Mouse (Mus musculus): Measurements from ENCODE around the gene Kcnd3. TPM values are rescaled to one million over a fixed set of nuclear protein-coding genes. Genes with fewer than 3 reads are reported as not detected.

Kcnd3 gene
- polyA plus RNA-seq, 1 experiment = not detected

GRCm38 (mm10) chr3:105666996-105667523, 214.9 kb downstream of the Kcnd3 start:
- no peaks in the 10 kb centered on the region for H3K9me3 ChIP-seq (ENCODE audit: control insufficient read depth, low read length)
- no peak overlapping the region for H3K4me3 ChIP-seq (replicated peaks)
- H3K36me3 ChIP-seq (ENCODE audit: control insufficient read depth) = no peaks in the 10 kb centered on the region
- H3K4me1 ChIP-seq (ENCODE audit: control insufficient read depth) = peaks cover 19% of the 10 kb centered on the region
- TF ChIP-seq TAL1 (IDR thresholded peaks at IDR 0.05; ENCODE audit: low read length) = no peak
- TF ChIP-seq GATA1 (IDR thresholded peaks at IDR 0.05; ENCODE audit: low read length) = no peak
- peaks cover 16% of the 10 kb centered on the region for H3K27me3 ChIP-seq (ENCODE audit: control insufficient read depth)

DNA sequence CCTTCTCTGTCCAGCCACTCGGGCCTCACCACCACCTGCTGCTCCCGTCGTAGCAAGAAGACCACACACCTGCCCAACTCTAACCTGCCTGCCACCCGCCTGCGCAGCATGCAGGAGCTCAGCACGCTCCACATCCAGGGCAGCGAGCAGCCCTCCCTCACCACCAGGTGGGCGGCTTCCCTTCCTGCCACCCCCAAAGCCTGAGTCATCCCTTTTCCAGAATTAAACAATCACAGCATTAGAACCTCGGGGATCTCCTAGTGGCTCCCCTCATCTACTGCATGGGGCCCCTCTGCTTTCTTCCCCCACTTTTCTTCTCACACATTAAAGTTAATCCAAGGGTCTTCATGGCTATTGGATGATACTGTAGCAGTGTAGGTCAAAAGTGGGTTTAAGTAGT, 216.0 kb downstream of the Kcnd3 start:
- peaks cover 19% of the 10 kb centered on the region for H3K4me1 ChIP-seq (ENCODE audit: control insufficient read depth)
- H3K27me3 ChIP-seq (ENCODE audit: control insufficient read depth) = peaks cover 16% of the 10 kb centered on the region
- no peaks in the 10 kb centered on the region for H3K9me3 ChIP-seq (ENCODE audit: control insufficient read depth, low read length)
- no peaks in the 10 kb centered on the region for H3K36me3 ChIP-seq (ENCODE audit: control insufficient read depth)
- H3K4me3 ChIP-seq (replicated peaks) = no peak overlapping the region
- TF ChIP-seq GATA1 (IDR thresholded peaks at IDR 0.05; ENCODE audit: low read length) (no peak), TAL1 (IDR thresholded peaks at IDR 0.05; ENCODE audit: low read length) (no peak)

DNA sequence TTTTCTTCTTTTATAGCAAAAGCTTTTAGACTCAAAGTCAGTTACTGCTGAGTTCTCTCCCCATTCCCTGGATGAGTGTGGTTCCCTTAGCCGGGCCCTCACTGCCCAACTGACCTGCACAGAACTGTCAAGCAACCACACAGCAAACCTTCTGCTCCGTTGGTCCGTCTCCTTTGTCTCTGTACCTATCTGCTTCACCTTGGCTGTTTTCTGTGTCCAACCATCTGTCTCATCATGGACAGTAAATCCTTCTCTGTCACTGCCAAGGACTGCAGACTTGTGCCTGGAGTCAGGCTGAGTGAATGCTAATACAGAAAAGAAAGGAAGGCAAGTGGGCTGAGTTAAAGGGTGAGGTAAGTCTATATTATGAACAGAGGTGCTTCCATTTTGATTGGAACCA, 217.6 kb downstream of the Kcnd3 start:
- Histone ChIP-seq H3K27me3 (ENCODE audit: control insufficient read depth) (peaks cover 16% of the 10 kb centered on the region), H3K4me3 (replicated peaks) (no peak overlapping the region), H3K36me3 (ENCODE audit: control insufficient read depth) (no peaks in the 10 kb centered on the region), H3K9me3 (ENCODE audit: control insufficient read depth, low read length) (no peaks in the 10 kb centered on the region), H3K4me1 (ENCODE audit: control insufficient read depth) (peaks cover 13% of the 10 kb centered on the region)
- TF ChIP-seq GATA1 (IDR thresholded peaks at IDR 0.05; ENCODE audit: low read length) = no peak
- TF ChIP-seq TAL1 (IDR thresholded peaks at IDR 0.05; ENCODE audit: low read length) = no peak

- H3K27me3 ChIP-seq (ENCODE audit: control insufficient read depth) = peaks cover 16% of the 10 kb centered on the region
- no peaks in the 10 kb centered on the region for H3K9me3 ChIP-seq (ENCODE audit: control insufficient read depth, low read length)
- peaks cover 3% of the 10 kb centered on the region for H3K4me1 ChIP-seq (ENCODE audit: control insufficient read depth)
- peaks cover under 1% of the 10 kb centered on the region for H3K36me3 ChIP-seq (ENCODE audit: control insufficient read depth)
- TF ChIP-seq GATA1 (IDR thresholded peaks at IDR 0.05; ENCODE audit: low read length) (no peak), TAL1 (IDR thresholded peaks at IDR 0.05; ENCODE audit: low read length) (no peak)
- H3K4me3 ChIP-seq (replicated peaks) = no peak overlapping the region
These were observed 218.7 kb downstream of the Kcnd3 start for GRCm38 (mm10) chr3:105670801-105671200.

- Histone ChIP-seq H3K4me1 (ENCODE audit: control insufficient read depth) (no peaks in the 10 kb centered on the region), H3K9me3 (ENCODE audit: control insufficient read depth, low read length) (no peaks in the 10 kb centered on the region), H3K4me3 (replicated peaks) (no peak overlapping the region), H3K27me3 (ENCODE audit: control insufficient read depth) (peaks cover 5% of the 10 kb centered on the region; the same call in 1 of the 2 replicates), H3K36me3 (ENCODE audit: control insufficient read depth) (peaks cover 34% of the 10 kb centered on the region)
- TF ChIP-seq GATA1 (IDR thresholded peaks at IDR 0.05; ENCODE audit: low read length) (no peak), TAL1 (IDR thresholded peaks at IDR 0.05; ENCODE audit: low read length) (no peak)
These were observed 222.6 kb downstream of the Kcnd3 start for GRCm38 (mm10) chr3:105674595-105675218.

DNA sequence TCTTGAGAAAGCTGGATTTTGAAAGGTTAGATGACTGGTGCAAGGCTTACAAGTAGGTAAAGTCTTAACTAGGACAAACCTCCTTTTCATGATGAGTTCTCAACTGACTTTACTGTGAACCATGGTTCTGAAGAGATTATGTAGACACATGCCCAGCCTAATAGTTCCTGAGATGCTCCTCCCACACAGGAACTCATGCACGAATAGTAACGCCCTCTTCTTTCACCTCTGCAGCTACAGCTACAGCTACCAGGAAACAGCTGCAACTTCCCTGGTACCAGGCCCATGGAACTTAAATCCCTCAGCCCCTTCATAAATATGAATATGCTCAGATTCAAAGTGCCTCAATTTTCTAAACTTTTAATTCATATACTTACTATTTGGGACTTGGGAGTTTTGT, 223.8 kb downstream of the Kcnd3 start:
- Histone ChIP-seq H3K36me3 (ENCODE audit: control insufficient read depth) (peaks cover 46% of the 10 kb centered on the region), H3K4me3 (replicated peaks) (no peak overlapping the region), H3K9me3 (ENCODE audit: control insufficient read depth, low read length) (no peaks in the 10 kb centered on the region), H3K4me1 (ENCODE audit: control insufficient read depth) (no peaks in the 10 kb centered on the region), H3K27me3 (ENCODE audit: control insufficient read depth) (no peaks in the 10 kb centered on the region; the same call in 1 of the 2 replicates)
- TF ChIP-seq TAL1 (IDR thresholded peaks at IDR 0.05; ENCODE audit: low read length) (no peak), GATA1 (IDR thresholded peaks at IDR 0.05; ENCODE audit: low read length) (no peak)

DNA sequence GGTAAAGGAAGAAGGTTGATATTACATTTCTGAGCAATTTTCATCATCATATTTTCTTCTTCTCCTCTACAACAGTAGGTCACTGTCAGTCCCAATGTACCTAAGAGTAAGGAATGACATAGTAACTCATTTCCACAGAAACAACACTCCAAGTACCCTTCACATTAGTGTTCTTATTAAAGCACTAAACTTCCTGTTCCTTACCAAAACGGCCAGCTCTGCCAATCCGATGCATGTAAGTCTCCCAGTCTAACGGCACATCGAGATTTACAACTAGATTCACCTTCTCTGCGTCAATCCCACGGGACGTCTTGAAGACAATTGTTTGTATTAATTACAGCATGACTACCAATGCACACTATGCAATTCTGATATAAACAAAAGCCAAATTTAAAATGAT, 228.2 kb downstream of the Kcnd3 start:
- Histone ChIP-seq H3K27me3 (ENCODE audit: control insufficient read depth) (no peaks in the 10 kb centered on the region), H3K36me3 (ENCODE audit: control insufficient read depth) (peaks cover 86% of the 10 kb centered on the region), H3K4me3 (replicated peaks) (no peak overlapping the region), H3K9me3 (ENCODE audit: control insufficient read depth, low read length) (no peaks in the 10 kb centered on the region), H3K4me1 (ENCODE audit: control insufficient read depth) (peaks cover 4% of the 10 kb centered on the region)
- no peak for TF ChIP-seq TAL1 (IDR thresholded peaks at IDR 0.05; ENCODE audit: low read length)
- TF ChIP-seq GATA1 (IDR thresholded peaks at IDR 0.05; ENCODE audit: low read length) = no peak

- H3K36me3 ChIP-seq (ENCODE audit: control insufficient read depth) = peaks cover 37% of the 10 kb centered on the region
- H3K27me3 ChIP-seq (ENCODE audit: control insufficient read depth) = peaks cover 21% of the 10 kb centered on the region
- no peak for TF ChIP-seq TAL1 (IDR thresholded peaks at IDR 0.05; ENCODE audit: low read length)
- no peak for TF ChIP-seq GATA1 (IDR thresholded peaks at IDR 0.05; ENCODE audit: low read length)
- H3K4me3 ChIP-seq (replicated peaks) = peak overlapping the region; percentile 95
- H3K4me1 ChIP-seq (ENCODE audit: control insufficient read depth) = peaks cover 32% of the 10 kb centered on the region
- H3K9me3 ChIP-seq (ENCODE audit: control insufficient read depth, low read length) = no peaks in the 10 kb centered on the region
These were observed 234.5 kb downstream of the Kcnd3 start for GRCm38 (mm10) chr3:105686394-105687323.

All from erythroblast, embryonic 14.5 days (primary cell).